Mouse (Mus musculus) T-helper 1 cell (primary cell): ENCODE measurements around the gene Masp1.

Experiments used
- in situ Hi-C: fragments of 300-600 bp; cut with MboI, MseI; formaldehyde crosslinking; loops from one replicate; pipeline ENCODE4 v1.15.1; 2025; ENCODE audit warnings: high pct_unique_total_duplicates

Gene Masp1

GRCm38 (mm10) chr16:23403008-23403755, 117.4 kb downstream of the Masp1 start:
- in situ Hi-C loops: loop anchor here (5.0 to 10.0 kb wide), 2 partner anchors 188 to 256 kb away; partner anchors contain the start of gene Adipoq

- in situ Hi-C loops: loop anchor here (5.0 to 10.0 kb wide), 2 partner anchors 187 to 255 kb away; partner anchors contain the start of gene Adipoq
These were observed 118.7 kb downstream of the Masp1 start for GRCm38 (mm10) chr16:23401959-23402358.

- in situ Hi-C loops: loop anchor here (5.0 to 10.0 kb wide), 2 partner anchors 187 to 254 kb away; partner anchors contain the start of gene Adipoq
These were observed 119.2 kb downstream of the Masp1 start for GRCm38 (mm10) chr16:23401463-23401862.
